Mouse (Mus musculus): ENCODE measurements at regions not wholly inside any gene's neighbourhood (a gene's known extent, or its start where the extent isn't known, plus 50 kb on each side); places are given as distances from the start of the nearest gene placed in this dataset.

- no peaks in the 10 kb centered on the region for H3K27me3 ChIP-seq (replicated peaks)
- no peak overlapping the region for H3K4me2 ChIP-seq (ENCODE audit: insufficient read depth, low read depth, poor library complexity, severe bottlenecking)
- H3K27ac ChIP-seq (ENCODE audit: insufficient read depth, low read depth) = no peak overlapping the region
- no peaks in the 10 kb centered on the region for H3K79me2 ChIP-seq (replicated peaks; ENCODE audit: control insufficient read depth, extremely low read depth, insufficient read depth, poor library complexity, severe bottlenecking)
- H3K4me1 ChIP-seq (ENCODE audit: control insufficient read depth in 1 of 2, insufficient read depth in 2 of 2) = no peaks in the 10 kb centered on the region
- DNase-seq (ENCODE audit: extremely low read depth) = no peak
- no peak overlapping the region for H3K9ac ChIP-seq (ENCODE audit: insufficient read depth, low read depth)
- no peak for TF ChIP-seq JUN (IDR thresholded peaks at IDR 0.05; ENCODE audit: insufficient read depth, low read depth, low read length)
- TF ChIP-seq USF2 (conservative IDR thresholded peaks at IDR 0.05; ENCODE audit: low read depth, low read length) = no peak
- TF ChIP-seq ELF1 (IDR thresholded peaks at IDR 0.05; ENCODE audit: low read depth, low read length) = no peak
- TF ChIP-seq E2F4 (IDR thresholded peaks at IDR 0.05; ENCODE audit: insufficient replicate concordance, low read depth, low read length) = no peak
- TF ChIP-seq MYC (IDR thresholded peaks at IDR 0.05; ENCODE audit: low read depth, low read length) = no peak
- TF ChIP-seq SIN3A (IDR thresholded peaks at IDR 0.05; ENCODE audit: low read length) = no peak
- TF ChIP-seq ZC3H11A (IDR thresholded peaks at IDR 0.05; ENCODE audit: low read depth, low read length) = no peak
- no peak for TF ChIP-seq MAFK (IDR thresholded peaks at IDR 0.05; ENCODE audit: insufficient replicate concordance, low read length)
- TF ChIP-seq EP300 (IDR thresholded peaks at IDR 0.05; ENCODE audit: low read length) = no peak
- no peak overlapping the region for H3K4me3 ChIP-seq (replicated peaks in 1 of 3; ENCODE audit: low read depth in 2 of 3, low read length in 2 of 3, poor library complexity in 1 of 3)
- in situ Hi-C loops (cut with MboI; ENCODE audit: low pct_ligation_motif_present, low pct_unique_long_range_greater_than_20kb, low sequenced_read_pairs) = no loop called here
- dilution Hi-C loops (cut with MboI; ENCODE audit: extremely low pct_ligation_motif_present, extremely low pct_unique_long_range_greater_than_20kb, low sequenced_read_pairs) = no loop called here
- peaks cover 91% of the 10 kb centered on the region for H3K9me3 ChIP-seq (replicated peaks; ENCODE audit: low read length)
- no peaks in the 10 kb centered on the region for H3K36me3 ChIP-seq (replicated peaks in 1 of 2; ENCODE audit: control insufficient read depth in 1 of 2, insufficient read depth in 1 of 2, low read length in 1 of 2)
Measured at GRCm38 (mm10) chr4:152725881-152726280, 248.2 kb upstream of the Kcnab2 start.

- no peak for TF ChIP-seq USF1 (IDR thresholded peaks at IDR 0.05; ENCODE audit: low read depth, low read length)
- no peak for TF ChIP-seq ETS1 (conservative IDR thresholded peaks at IDR 0.05; ENCODE audit: low read depth, low read length)
- TF ChIP-seq SIN3A (IDR thresholded peaks at IDR 0.05; ENCODE audit: low read length) = no peak
- TF ChIP-seq IRF4 (IDR thresholded peaks at IDR 0.05; ENCODE audit: low read depth, low read length) = no peak
- no peak for TF ChIP-seq MAX (IDR thresholded peaks at IDR 0.05; ENCODE audit: low read length)
- TF ChIP-seq GABPA (IDR thresholded peaks at IDR 0.05; ENCODE audit: insufficient replicate concordance, low read depth, low read length) = no peak
- no peak for TF ChIP-seq TCF12 (IDR thresholded peaks at IDR 0.05; ENCODE audit: low read depth, low read length)
- no peak for TF ChIP-seq ZC3H11A (IDR thresholded peaks at IDR 0.05; ENCODE audit: low read depth, low read length)
- no peak for TF ChIP-seq MXI1 (IDR thresholded peaks at IDR 0.05; ENCODE audit: low read depth, low read length)
- TF ChIP-seq HCFC1 (IDR thresholded peaks at IDR 0.05; ENCODE audit: low read depth, low read length) = no peak
- no peak for TF ChIP-seq MAFK (IDR thresholded peaks at IDR 0.05; ENCODE audit: insufficient replicate concordance, low read length)
- TF ChIP-seq JUND (conservative IDR thresholded peaks at IDR 0.05; ENCODE audit: low read depth, low read length) = no peak
- no peak for TF ChIP-seq KAT2A (IDR thresholded peaks at IDR 0.05; ENCODE audit: insufficient replicate concordance, low read length)
- TF ChIP-seq E2F4 (IDR thresholded peaks at IDR 0.05; ENCODE audit: insufficient replicate concordance, low read depth, low read length) = no peak
- TF ChIP-seq POLR2A (IDR thresholded peaks at IDR 0.05; ENCODE audit: low read depth, low read length) = no peak
- no peaks in the 10 kb centered on the region for H3K79me2 ChIP-seq (replicated peaks; ENCODE audit: control insufficient read depth, extremely low read depth, insufficient read depth, poor library complexity, severe bottlenecking)
- H3K4me1 ChIP-seq (ENCODE audit: control insufficient read depth in 1 of 2, insufficient read depth in 2 of 2) = no peaks in the 10 kb centered on the region
- no peak for DNase-seq (ENCODE audit: extremely low read depth)
- no peak overlapping the region for H3K9ac ChIP-seq (ENCODE audit: insufficient read depth, low read depth)
- peaks cover 91% of the 10 kb centered on the region for H3K9me3 ChIP-seq (replicated peaks; ENCODE audit: low read length)
- no peak overlapping the region for H3K4me2 ChIP-seq (ENCODE audit: insufficient read depth, low read depth, poor library complexity, severe bottlenecking)
- in situ Hi-C loops (cut with MboI; ENCODE audit: low pct_ligation_motif_present, low pct_unique_long_range_greater_than_20kb, low sequenced_read_pairs) = no loop called here
- H3K4me3 ChIP-seq (replicated peaks in 1 of 3; ENCODE audit: low read depth in 2 of 3, low read length in 2 of 3, poor library complexity in 1 of 3) = no peak overlapping the region
- H3K36me3 ChIP-seq (replicated peaks in 1 of 2; ENCODE audit: control insufficient read depth in 1 of 2, insufficient read depth in 1 of 2, low read length in 1 of 2) = no peaks in the 10 kb centered on the region
- no peak overlapping the region for H3K27ac ChIP-seq (ENCODE audit: insufficient read depth, low read depth)
- dilution Hi-C loops (cut with MboI; ENCODE audit: extremely low pct_ligation_motif_present, extremely low pct_unique_long_range_greater_than_20kb, low sequenced_read_pairs) = no loop called here
- no peaks in the 10 kb centered on the region for H3K27me3 ChIP-seq (replicated peaks)
Measured at GRCm38 (mm10) chr4:152725423-152725822, 247.8 kb upstream of the Kcnab2 start.
